Mouse (Mus musculus) thymus, postnatal 4 days (tissue): ENCODE measurements around the gene Scamp3.
A peak's percentile ranks its signal among the peaks of the same experiment; 100 is the strongest.
"Not testable (repeated sequence)": the region's sequence is repeated elsewhere in the genome, so short reads cannot be mapped to it uniquely, and the experiment has no call there.

ENCODE experiments used
- DNase-seq: peaks from one replicate; pipeline ENCODE4 v3.0.0; 2021

Scamp3 gene

GRCm38 (mm10) chr3:89202253-89203141 lies 25.2 kb downstream of the Scamp3 start, which contains the start of gene Gba:
Gene Gba (plus strand): TSS chr3:89202928.
- peak; percentile 89 for DNase-seq

GRCm38 (mm10) chr3:89203142-89203514 lies 25.9 kb downstream of the Scamp3 start:
- no peak for DNase-seq

GRCm38 (mm10) chr3:89206079-89206478 lies 28.8 kb downstream of the Scamp3 start:
- no peak for DNase-seq

DNA sequence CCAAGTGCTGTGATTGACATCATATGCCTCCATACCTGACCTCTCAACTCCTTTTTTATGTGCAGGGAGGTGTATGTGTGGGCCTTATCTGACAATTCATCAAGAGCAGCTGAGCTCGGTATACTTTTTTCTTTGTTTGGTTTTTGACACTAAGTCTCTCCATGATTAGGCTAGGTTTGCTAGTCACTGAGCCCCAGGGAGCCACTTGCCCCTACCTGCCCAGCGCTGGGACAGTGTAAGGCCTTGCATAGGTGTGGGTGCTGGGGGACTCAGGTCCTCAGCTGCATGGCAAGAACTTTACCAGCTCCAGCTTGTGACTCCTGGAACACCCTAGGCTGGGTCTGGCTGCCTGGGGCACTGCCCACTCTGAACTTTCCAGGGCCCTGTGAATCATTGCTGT lies 29.4 kb downstream of the Scamp3 start:
- DNase-seq = no peak

DNA sequence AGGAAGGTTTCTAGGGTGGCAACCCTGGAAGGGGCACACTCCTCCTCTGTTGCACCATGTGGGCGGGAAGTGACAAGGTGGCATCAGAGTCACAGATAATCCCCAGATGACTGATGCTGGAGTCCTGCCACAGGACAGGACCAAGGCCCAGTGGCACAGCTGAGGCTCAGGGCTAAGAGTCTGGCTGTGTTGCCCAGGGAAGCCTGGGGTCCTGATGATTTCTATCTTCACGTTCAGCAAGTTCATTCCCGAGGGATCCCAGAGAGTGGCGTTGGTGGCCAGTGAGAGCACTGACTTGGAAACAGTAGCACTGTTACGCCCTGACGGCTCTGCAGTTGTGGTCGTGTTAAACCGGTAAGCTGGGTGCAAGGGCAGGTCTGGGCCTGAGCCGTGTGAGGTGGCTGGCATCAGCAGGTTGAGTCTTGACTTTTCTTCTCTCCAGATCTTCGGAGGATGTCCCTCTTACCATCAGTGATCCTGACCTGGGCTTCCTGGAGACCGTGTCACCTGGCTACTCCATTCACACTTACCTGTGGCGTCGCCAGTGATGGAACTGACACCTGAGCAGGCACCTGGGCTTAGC lies 30.9 kb downstream of the Scamp3 start:
- DNase-seq = no peak

DNA sequence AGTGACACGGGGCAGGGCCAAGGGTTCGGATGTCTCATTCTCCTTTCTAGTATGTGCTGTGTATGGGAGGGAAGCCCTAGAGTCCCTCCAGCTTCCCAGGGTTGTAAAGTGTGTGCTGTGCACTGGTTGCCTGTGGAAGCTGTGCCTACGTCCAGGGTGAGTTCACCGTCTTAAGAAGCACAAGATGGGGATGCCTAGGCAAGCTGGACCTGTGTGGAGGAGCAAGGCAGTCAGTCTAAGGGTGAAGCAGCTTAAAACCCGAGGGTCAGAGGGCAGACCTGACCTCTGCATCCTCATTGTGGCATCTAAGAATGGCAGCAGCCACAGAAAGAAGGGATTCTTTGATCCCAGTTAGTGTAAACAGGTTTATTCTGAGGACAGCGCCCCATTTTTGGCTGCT lies 31.5 kb downstream of the Scamp3 start:
- DNase-seq = no peak

- no peak for DNase-seq
Observed at GRCm38 (mm10) chr3:89209731-89210130, 32.5 kb downstream of the Scamp3 start.

GRCm38 (mm10) chr3:89210162-89210561 lies 32.9 kb downstream of the Scamp3 start:
- no peak for DNase-seq

GRCm38 (mm10) chr3:89210731-89211130 lies 33.5 kb downstream of the Scamp3 start:
- no peak for DNase-seq

GRCm38 (mm10) chr3:89213803-89214530 lies 36.7 kb downstream of the Scamp3 start:
- peak; percentile 89 for DNase-seq

DNA sequence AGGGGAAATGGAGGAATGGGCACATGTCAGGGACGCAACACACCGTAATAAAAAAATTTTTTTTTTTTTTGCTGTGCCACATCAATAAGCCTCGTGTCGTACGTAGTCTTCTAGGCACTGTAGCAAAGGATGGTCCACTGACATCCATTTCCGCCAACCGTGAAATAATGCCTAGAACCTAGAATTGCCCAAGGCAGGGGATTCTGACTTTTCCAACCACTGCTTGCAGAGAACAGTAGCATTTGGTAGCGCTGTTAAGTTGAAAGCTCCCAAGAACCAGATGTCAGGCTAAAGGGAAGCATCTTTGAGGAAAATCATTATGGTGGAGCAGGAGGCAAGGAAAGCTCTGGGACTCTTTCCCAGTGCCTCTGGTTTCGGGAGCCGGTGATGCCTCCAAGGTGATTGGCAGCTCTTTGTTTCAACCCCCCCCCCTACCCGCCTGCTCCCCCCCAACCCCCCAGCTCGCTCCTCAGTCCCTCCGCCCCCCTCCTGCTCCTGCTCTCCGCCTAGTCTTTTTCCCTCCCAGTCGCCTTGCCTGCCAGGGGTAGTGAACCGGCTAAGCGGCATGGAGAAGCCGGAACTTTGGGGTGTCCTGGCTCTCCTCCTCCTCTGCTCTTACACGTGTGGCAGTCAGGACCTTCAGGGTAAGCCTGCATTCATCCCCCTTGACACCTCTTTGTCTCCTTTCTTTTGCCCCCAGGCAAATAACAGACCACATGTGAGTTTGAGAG lies 37.6 kb downstream of the Scamp3 start, which contains the start of gene Thbs3:
Gene Thbs3 (plus strand): TSS at position 500 of the 731 bp plus-strand sequence.
- no peak for DNase-seq

- DNase-seq = peak; percentile 92
Observed at GRCm38 (mm10) chr3:89215853-89216252, 38.6 kb downstream of the Scamp3 start.

- DNase-seq = not testable (repeated sequence)
Observed at GRCm38 (mm10) chr3:89216407-89216806, 39.1 kb downstream of the Scamp3 start.

- DNase-seq = no peak
Observed at GRCm38 (mm10) chr3:89218271-89218670, 41.0 kb downstream of the Scamp3 start.

DNA sequence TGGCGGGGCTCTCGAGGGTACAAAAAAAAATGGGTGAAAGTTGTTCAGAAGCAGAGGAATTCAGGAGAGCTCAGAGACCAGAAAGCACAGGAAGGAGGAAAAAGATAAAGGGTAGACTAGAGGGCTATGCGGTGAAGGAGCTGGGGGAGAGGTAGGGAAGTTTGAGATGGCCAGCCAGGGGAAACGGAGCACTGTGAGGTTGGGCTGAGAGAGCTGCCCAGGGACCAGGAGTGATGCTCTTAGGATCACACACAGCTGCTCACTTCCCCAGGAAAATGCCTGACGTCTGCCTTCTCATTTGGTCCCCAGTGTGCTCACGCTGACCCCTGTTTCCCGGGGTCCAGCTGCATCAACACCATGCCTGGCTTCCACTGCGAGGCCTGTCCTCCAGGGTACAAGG lies 42.3 kb downstream of the Scamp3 start:
- no peak for DNase-seq

- DNase-seq = no peak
Observed at GRCm38 (mm10) chr3:89221167-89221566, 43.9 kb downstream of the Scamp3 start.

- DNase-seq = no peak
Observed at GRCm38 (mm10) chr3:89224796-89225195, 47.5 kb downstream of the Scamp3 start.

DNA sequence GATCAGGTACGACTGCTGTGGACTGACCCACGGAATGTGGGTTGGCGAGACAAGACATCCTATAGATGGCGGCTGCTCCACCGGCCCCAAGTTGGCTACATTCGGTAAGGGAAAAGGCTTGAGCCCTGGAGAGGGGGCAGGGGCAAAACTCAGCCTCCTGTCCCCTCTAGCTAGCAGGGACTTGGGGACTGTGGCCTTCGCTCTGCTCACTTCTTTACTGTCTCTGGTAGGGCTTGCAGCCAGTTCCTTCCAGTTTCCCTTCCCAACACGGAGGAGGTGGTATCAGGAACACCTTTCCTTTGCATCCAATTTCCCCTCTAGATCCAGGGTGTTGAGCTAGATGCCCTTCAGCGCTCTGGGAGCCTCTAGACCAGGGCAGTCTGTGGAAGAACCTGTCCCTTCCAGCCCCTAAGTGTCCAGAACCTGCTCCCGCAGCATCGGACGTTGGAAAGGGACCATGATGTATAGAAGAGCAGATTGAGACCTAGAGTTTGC lies 48.1 kb downstream of the Scamp3 start:
- DNase-seq = no peak

DNA sequence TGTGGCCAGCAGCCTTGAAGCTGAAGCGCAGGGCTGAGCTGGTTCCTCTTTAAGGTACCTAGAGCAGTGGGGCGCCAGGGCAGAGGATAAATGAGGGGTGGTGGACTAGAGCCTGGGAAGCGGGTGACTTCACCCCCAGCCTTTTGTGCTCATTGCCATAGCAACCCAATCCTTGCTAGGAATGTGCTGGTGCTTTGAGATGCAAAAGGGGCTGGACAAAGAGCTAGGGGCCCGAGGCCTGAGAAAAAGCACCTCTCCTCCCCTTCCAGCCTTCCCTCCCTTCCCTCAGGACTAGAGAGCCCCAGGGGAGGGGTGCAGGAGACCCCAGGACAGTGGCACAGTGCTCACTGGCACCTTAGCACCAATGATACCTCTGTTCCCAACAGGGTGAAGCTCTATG lies 48.6 kb downstream of the Scamp3 start:
- no peak for DNase-seq

- DNase-seq = no peak
Observed at GRCm38 (mm10) chr3:89226361-89226760, 49.1 kb downstream of the Scamp3 start.

DNA sequence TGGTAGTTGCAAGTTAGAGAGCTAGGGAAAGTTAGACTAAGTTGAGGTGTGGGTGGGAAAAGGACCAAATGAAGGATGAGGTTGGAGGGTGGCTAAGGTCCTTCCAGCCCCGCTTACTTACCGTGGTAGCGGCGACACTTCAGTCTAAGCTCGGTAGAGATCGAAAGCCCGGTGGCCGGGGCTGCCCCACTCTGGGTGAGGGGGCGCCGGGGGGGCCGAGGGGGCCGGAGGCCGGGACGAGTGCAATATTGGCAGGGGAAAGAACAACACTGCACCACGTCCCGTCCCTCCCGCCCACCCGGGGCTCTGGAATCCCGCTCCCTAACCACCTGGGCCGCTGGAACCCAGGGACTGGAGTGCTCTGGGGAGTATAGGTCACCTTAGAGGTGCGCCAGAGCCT lies 49.6 kb downstream of the Scamp3 start, which contains the start of gene Mtx1:
Gene Mtx1 (minus strand): TSS at position 189 of the 400 bp plus-strand sequence.
- peak; percentile 30 for DNase-seq
